Mouse (Mus musculus) ES-E14 (cell line): Measurements from ENCODE around the gene Olfml2a.

Experiments
- HCFC1 ChIP-seq: IDR thresholded peaks from 2 replicates; pipeline ENCODE4 v1.6.1; 2012; ENCODE audit warnings: low read length, inconsistent platforms, borderline replicate concordance; ENCODE audit not compliant: insufficient read depth
- MAFK ChIP-seq: IDR thresholded peaks from 2 replicates; pipeline ENCODE4 v1.6.1; 2014; ENCODE audit warnings: mild to moderate bottlenecking, low read depth, low read length, inconsistent platforms; ENCODE audit not compliant: insufficient read depth
- ZNF384 ChIP-seq: IDR thresholded peaks from 2 replicates; pipeline ENCODE4 v1.6.1; 2012; ENCODE audit warnings: low read depth, low read length, inconsistent platforms

DNA sequence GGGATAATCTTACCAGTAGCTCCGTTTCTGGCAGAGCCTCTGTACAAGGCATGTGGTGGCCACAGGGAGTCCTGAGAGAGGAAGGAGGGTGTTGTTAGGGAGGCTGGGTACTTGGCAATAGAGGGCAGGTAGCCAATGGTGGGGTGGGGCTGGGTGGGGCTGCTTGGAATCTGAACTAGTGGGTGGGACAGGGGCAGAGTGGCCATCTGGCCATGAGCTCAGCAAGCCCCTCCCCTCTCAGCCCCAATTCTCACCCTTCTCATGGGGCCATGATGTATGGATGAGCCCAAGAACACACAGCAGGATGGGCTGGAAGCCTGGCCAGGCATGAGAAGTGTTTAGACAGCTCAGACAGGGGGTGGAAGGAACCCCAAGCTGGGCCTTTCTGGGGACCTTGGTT lies 55.6 kb downstream of the Olfml2a start:
- TF ChIP-seq MAFK (no peak), ZNF384 (no peak), HCFC1 (no peak)
